In the genomic region with DNA sequence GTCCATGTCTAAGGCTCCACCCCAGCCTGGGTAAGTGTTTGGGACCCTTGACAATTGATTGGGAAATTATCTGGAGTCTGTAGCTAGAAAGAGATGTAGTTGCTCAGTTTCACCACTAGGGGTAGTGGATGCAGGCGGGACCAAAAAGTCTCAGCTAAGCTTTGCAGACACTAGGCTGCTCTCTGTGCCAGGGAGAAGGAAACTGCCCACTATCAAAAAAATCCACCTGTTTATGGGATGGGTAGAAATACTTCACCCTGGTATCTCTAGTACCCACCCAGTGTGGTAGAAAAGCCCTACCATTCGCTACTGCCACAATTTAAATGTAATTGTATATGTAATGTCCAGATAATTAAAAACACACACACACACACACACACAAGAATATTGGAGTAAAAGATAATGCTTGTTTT, we compare ENCODE assay signal across 8 mouse cellular contexts. TPM values are rescaled to one million over a fixed set of nuclear protein-coding genes. Genes with fewer than 3 reads are reported as not detected.
DNase-seq lines count a peak whose midpoint lies in the region; ATAC-seq and TF ChIP-seq lines count a peak whose summit lies in the region.

No protein-coding gene starts in this region.

- 41% methylated on average over 2 of the region's 2 CpGs for WGBS in kidney, postnatal 0 days
- WGBS in kidney, embryonic 14.5 days: 30% methylated on average over 2 of the region's 2 CpGs
- WGBS in embryonic facial prominence, embryonic 11.5 days: 11% methylated on average over 2 of the region's 2 CpGs

- H3K36me3 ChIP-seq in kidney, postnatal 0 days (ENCODE audit: insufficient read depth, low read length): no peaks in the 10 kb centered on the region
- H3K36me3 ChIP-seq in kidney, embryonic 14.5 days (ENCODE audit: control insufficient read depth, insufficient read depth, low read length): no peaks in the 10 kb centered on the region
- no peaks in the 10 kb centered on the region for H3K36me3 ChIP-seq in embryonic facial prominence, embryonic 11.5 days (replicated peaks; ENCODE audit: control insufficient read depth, insufficient read depth, low read depth, low read length)

- no peaks in the 10 kb centered on the region for H3K9me3 ChIP-seq in kidney, postnatal 0 days (replicated peaks; ENCODE audit: low read length)
- H3K9me3 ChIP-seq in kidney, embryonic 14.5 days (ENCODE audit: control insufficient read depth, low read length): no peaks in the 10 kb centered on the region
- H3K9me3 ChIP-seq in embryonic facial prominence, embryonic 11.5 days (replicated peaks; ENCODE audit: control insufficient read depth, low read length): no peaks in the 10 kb centered on the region

- H3K27ac ChIP-seq in kidney, postnatal 0 days: no peak overlapping the region
- H3K27ac ChIP-seq in kidney, embryonic 14.5 days (ENCODE audit: low read depth, low read length): no peak overlapping the region
- H3K27ac ChIP-seq in embryonic facial prominence, embryonic 11.5 days (replicated peaks; ENCODE audit: low read depth, low read length): no peak overlapping the region

- ATAC-seq in kidney, postnatal 0 days (replicated peaks; ENCODE audit: low FRiP score, low read depth): no peak
- ATAC-seq in kidney, embryonic 14.5 days (ENCODE audit: low FRiP score, low TSS enrichment): no peak
- ATAC-seq in embryonic facial prominence, embryonic 11.5 days (replicated peaks; ENCODE audit: insufficient number of reproducible peaks, low FRiP score, low TSS enrichment, low read depth): no peak
- peak; percentile 80 for ATAC-seq in megakaryocyte-erythroid progenitor cell, adult 5-6 weeks (replicated peaks; ENCODE audit: low FRiP score, low TSS enrichment, poor library complexity, severe bottlenecking)

- H3K27me3 ChIP-seq in kidney, postnatal 0 days (ENCODE audit: insufficient read depth, low read length): no peaks in the 10 kb centered on the region
- H3K27me3 ChIP-seq in kidney, embryonic 14.5 days (ENCODE audit: control insufficient read depth, insufficient read depth, low read length): no peaks in the 10 kb centered on the region
- no peaks in the 10 kb centered on the region for H3K27me3 ChIP-seq in embryonic facial prominence, embryonic 11.5 days (ENCODE audit: control insufficient read depth, insufficient read depth, low read length)

- no peaks in the 10 kb centered on the region for H3K4me1 ChIP-seq in kidney, postnatal 0 days (replicated peaks; ENCODE audit: insufficient read depth, low read length)
- H3K4me1 ChIP-seq in kidney, embryonic 14.5 days (ENCODE audit: control insufficient read depth, insufficient read depth, low read length): no peaks in the 10 kb centered on the region
- H3K4me1 ChIP-seq in embryonic facial prominence, embryonic 11.5 days (ENCODE audit: control insufficient read depth, insufficient read depth, low read length): no peaks in the 10 kb centered on the region

- no peak overlapping the region for H3K4me2 ChIP-seq in kidney, postnatal 0 days (ENCODE audit: low read length)
- no peak overlapping the region for H3K4me2 ChIP-seq in kidney, embryonic 14.5 days (replicated peaks; ENCODE audit: low read depth, low read length)
- no peak overlapping the region for H3K4me2 ChIP-seq in embryonic facial prominence, embryonic 11.5 days (ENCODE audit: low read depth, low read length)

- TF ChIP-seq CTCF in kidney, postnatal 0 days (IDR thresholded peaks at IDR 0.05; ENCODE audit: low read depth): peak; percentile 78

- DNase-seq in kidney, postnatal 0 days (ENCODE audit: low spot score): peak; percentile 69
- DNase-seq in NIH3T3 (ENCODE audit: low read depth): peak; percentile 65
- peak; percentile 70 for DNase-seq in embryonic facial prominence, embryonic 11.5 days (ENCODE audit: low spot score)
- no peak for DNase-seq in frontal cortex, postnatal 36 days (ENCODE audit: low spot score in 2 of 2)
- no peak for DNase-seq in adrenal gland, adult 8-10 months
- no peak for DNase-seq in kidney, adult 9 months

- H3K9ac ChIP-seq in kidney, postnatal 0 days (ENCODE audit: low read depth, low read length): no peak overlapping the region
- H3K9ac ChIP-seq in kidney, embryonic 14.5 days (ENCODE audit: low read depth, low read length): no peak overlapping the region
- no peak overlapping the region for H3K9ac ChIP-seq in embryonic facial prominence, embryonic 11.5 days (replicated peaks; ENCODE audit: low read length)

- H3K4me3 ChIP-seq in kidney, postnatal 0 days (replicated peaks; ENCODE audit: low read depth, low read length): no peak overlapping the region
- H3K4me3 ChIP-seq in kidney, embryonic 14.5 days (ENCODE audit: low read length): no peak overlapping the region
- H3K4me3 ChIP-seq in embryonic facial prominence, embryonic 11.5 days (ENCODE audit: low read depth, low read length): no peak overlapping the region

RNA-seq across cellular contexts. Expression of a gene that starts 17.4 kb away (rescaled TPM):
- 0.17 and 0.59 TPM in 2 replicates for polyA plus RNA-seq in kidney, postnatal 0 days (2015; fragmentation: Nextera tagmentation; extraction: Ambion mirVana)
- polyA plus RNA-seq in kidney, embryonic 14.5 days (2014; fragmentation: Nextera tagmentation; extraction: Ambion mirVana): not detected in 2 replicates
- not detected in 2 replicates for polyA plus RNA-seq in embryonic facial prominence, embryonic 11.5 days (2014; fragmentation: Nextera tagmentation; extraction: Ambion mirVana)
- not detected in 2 replicates for total RNA-seq in megakaryocyte-erythroid progenitor cell, adult 5-6 weeks (2014; fragmentation: Nextera tagmentation)
- not detected in 2 replicates for total RNA-seq in megakaryocyte-erythroid progenitor cell, adult 5-6 weeks (2017)
- not detected for total RNA-seq in adrenal gland, adult 8-10 months (2022)

RNA-seq across cellular contexts. Expression of a gene that starts 22.5 kb away (rescaled TPM):
- 140 and 148 TPM in 2 replicates for polyA plus RNA-seq in kidney, postnatal 0 days (2015; fragmentation: Nextera tagmentation; extraction: Ambion mirVana)
- polyA plus RNA-seq in kidney, embryonic 14.5 days (2014; fragmentation: Nextera tagmentation; extraction: Ambion mirVana): 2.8 and 5.5 TPM in 2 replicates
- polyA plus RNA-seq in embryonic facial prominence, embryonic 11.5 days (2014; fragmentation: Nextera tagmentation; extraction: Ambion mirVana): 0.28 and 0.52 TPM in 2 replicates
- 441 and 451 TPM in 2 replicates for total RNA-seq in megakaryocyte-erythroid progenitor cell, adult 5-6 weeks (2014; fragmentation: Nextera tagmentation)
- 409 and 437 TPM in 2 replicates for total RNA-seq in megakaryocyte-erythroid progenitor cell, adult 5-6 weeks (2017)
- 10 to 100 TPM; 38.4 to 78.8 (median 49.7) TPM for total RNA-seq in adrenal gland, adult 8-10 months (2022)

Comparison
In these comparisons a context has a peak if more than half of its experiments do, and no peak if none do; other contexts are left out.
1. DNase-seq: peak in kidney, postnatal 0 days (single experiment), NIH3T3 (single experiment) and embryonic facial prominence, embryonic 11.5 days (single experiment); none in frontal cortex, postnatal 36 days (0 of 2), adrenal gland, adult 8-10 months (single experiment) and kidney, adult 9 months (single experiment).
2. RNA of a gene that starts 22.5 kb away (polyA plus RNA-seq): 140 to 148 TPM in kidney, postnatal 0 days; 2.8 to 5.5 TPM in kidney, embryonic 14.5 days and 0.28 to 0.52 TPM in embryonic facial prominence, embryonic 11.5 days; every median in the first group is over 10 times any median in the second.